Mouse (Mus musculus) heart, postnatal 0 days (tissue): ENCODE measurements around the gene Kdm7a.

Source experiments
- CTCF ChIP-seq: IDR thresholded peaks from 2 replicates; pipeline ENCODE4 v1.5.1; 2016; ENCODE audit warnings: antibody characterized with exemption, control low read depth, low read depth
- EP300 ChIP-seq: IDR thresholded peaks from 2 replicates; pipeline ENCODE4 v1.6.1; 2016; ENCODE audit warnings: antibody characterized with exemption, low read depth

GRCm38 (mm10) chr6:39206581-39207461 is at the start of gene Kdm7a:
- no peak for TF ChIP-seq EP300
- TF ChIP-seq CTCF, result 0 out of 2 replicates have a peak, but pooled peaks have one; percentile 4
